Mouse (Mus musculus) myocyte (in vitro differentiated cells): ENCODE results near the gene Rtl5.

ENCODE experiments used
- CEBPB ChIP-seq: IDR thresholded peaks from 2 replicates; pipeline ENCODE4 v1.6.1; 2011; ENCODE audit warnings: mild to moderate bottlenecking, moderate library complexity; ENCODE audit not compliant: poor library complexity, insufficient read depth, severe bottlenecking
- MAX ChIP-seq: IDR thresholded peaks from one replicate; pipeline ENCODE4 v1.6.1; 2011; ENCODE audit warnings: low read depth, mild to moderate bottlenecking, control low read depth
- POLR2A ChIP-seq: IDR thresholded peaks from one replicate; pipeline ENCODE4 v1.6.1; 2011; ENCODE audit warnings: low read depth, mild to moderate bottlenecking, control low read depth, moderate library complexity; ENCODE audit not compliant: insufficient read length
- POLR2AphosphoS2 ChIP-seq: IDR thresholded peaks from one replicate; pipeline ENCODE4 v1.6.1; 2011; ENCODE audit warnings: low read depth, control low read depth; ENCODE audit not compliant: insufficient read length
- TCF12 ChIP-seq: IDR thresholded peaks from one replicate; pipeline ENCODE4 v1.6.1; 2011; ENCODE audit warnings: mild to moderate bottlenecking, control low read depth; ENCODE audit not compliant: poor library complexity, insufficient read depth, severe bottlenecking
- TCF3 ChIP-seq: IDR thresholded peaks from one replicate; pipeline ENCODE4 v1.6.1; 2011; ENCODE audit warnings: low read depth, control low read depth; ENCODE audit not compliant: insufficient read length
- USF1 ChIP-seq: IDR thresholded peaks from one replicate; pipeline ENCODE4 v1.6.1; 2011; ENCODE audit warnings: low read depth, mild to moderate bottlenecking, control low read depth, moderate library complexity

DNA sequence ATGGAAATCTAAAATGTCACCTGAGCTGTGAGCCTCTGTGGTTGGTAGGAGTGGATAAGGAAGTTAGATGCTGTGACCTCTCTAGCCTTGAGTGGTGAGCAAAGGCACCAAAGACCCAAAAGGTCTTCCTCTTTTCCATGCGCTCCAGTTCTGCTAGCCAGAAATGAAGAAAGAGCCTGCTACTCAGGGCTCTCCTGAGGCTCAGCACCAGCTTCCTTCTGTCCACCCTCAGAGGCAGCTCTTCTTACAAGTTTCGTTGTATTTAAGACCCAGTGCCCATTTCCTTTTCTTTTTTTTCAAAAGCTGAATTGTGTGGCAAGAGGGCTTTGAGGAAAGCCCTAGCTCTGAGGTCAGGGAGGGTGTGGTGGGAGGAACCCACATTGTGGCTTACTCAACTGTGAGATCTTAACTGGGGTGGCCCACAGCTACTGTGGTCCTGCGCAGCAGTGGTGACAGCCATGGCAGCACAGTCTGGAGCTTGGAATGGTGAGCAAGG is 34.2 kb downstream of the Rtl5 start:
- no peak for TF ChIP-seq USF1
- no peak for TF ChIP-seq MAX
- TF ChIP-seq POLR2A: no peak
- no peak for TF ChIP-seq POLR2AphosphoS2
- no peak for TF ChIP-seq CEBPB
- TF ChIP-seq TCF12: no peak
- TF ChIP-seq TCF3: no peak
